Mouse (Mus musculus) heart, embryonic 14.5 days (tissue): ENCODE measurements around the gene Hmcn1. TPM values are rescaled to one million over a fixed set of nuclear protein-coding genes. Genes with fewer than 3 reads are reported as not detected.

Experiments used
- ATAC-seq: fragments of 200-750 bp; cut with Nextera tagmentation; 2 replicates; pipeline ENCODE4 v1.8.0; 2017; ENCODE audit warnings: low read depth, moderate TSS enrichment; ENCODE audit not compliant: insufficient number of reproducible peaks, insufficient read depth, low FRiP score
- H3K27ac ChIP-seq, 2 experiments: fragments of 200-500 bp in 1 of 2; fragments of 300-500 bp in 1 of 2; sonication (generic) in 1 of 2; replicated peaks in 1 of 2; 2 replicates each; pipeline ENCODE4 v1.5.1; 2012 to 2014; ENCODE audit warnings: low read depth in 2 of 2, low read length in 2 of 2, control low read depth in 1 of 2, mild to moderate bottlenecking in 1 of 2, mixed read lengths in 1 of 2; ENCODE audit not compliant: control insufficient read depth in 1 of 2, insufficient read depth in 1 of 2
- H3K27me3 ChIP-seq: fragments of 300-500 bp; sonication (generic); 2 replicates; pipeline ENCODE4 v1.6.1; 2014; ENCODE audit warnings: mild to moderate bottlenecking, low read length, control low read depth; ENCODE audit not compliant: control insufficient read depth, insufficient read depth
- H3K36me3 ChIP-seq: fragments of 300-500 bp; sonication (generic); 2 replicates; pipeline ENCODE4 v1.6.1; 2014; ENCODE audit warnings: mild to moderate bottlenecking, control low read depth, low read length, mixed read lengths; ENCODE audit not compliant: control insufficient read depth, insufficient read depth
- H3K4me1 ChIP-seq, 2 experiments: fragments of 200-500 bp in 1 of 2; fragments of 300-500 bp in 1 of 2; sonication (generic) in 1 of 2; 2 replicates each; pipeline ENCODE4 v1.6.1; 2012 to 2014; ENCODE audit warnings: low read length in 2 of 2, control low read depth in 1 of 2, mixed read lengths in 1 of 2; ENCODE audit not compliant: control insufficient read depth in 2 of 2, insufficient read depth in 2 of 2
- H3K4me2 ChIP-seq: fragments of 300-500 bp; sonication (generic); 2 replicates; pipeline ENCODE4 v1.6.1; 2014; ENCODE audit warnings: mild to moderate bottlenecking, low read length
- H3K4me3 ChIP-seq, 2 experiments: fragments of 200-500 bp in 1 of 2; fragments of 300-500 bp in 1 of 2; sonication (generic) in 1 of 2; 2 replicates each; pipeline ENCODE4 v1.5.1; 2012 to 2014; ENCODE audit warnings: low read length in 2 of 2, mild to moderate bottlenecking in 2 of 2, control low read depth in 1 of 2, low read depth in 1 of 2, moderate library complexity in 1 of 2; ENCODE audit not compliant: control insufficient read depth in 1 of 2, insufficient read depth in 1 of 2
- H3K9ac ChIP-seq: fragments of 300-500 bp; sonication (generic); 2 replicates; pipeline ENCODE4 v1.6.1; 2014; ENCODE audit warnings: mild to moderate bottlenecking, low read length
- H3K9me3 ChIP-seq: fragments of 300-500 bp; sonication (generic); 2 replicates; pipeline ENCODE4 v1.6.1; 2016; ENCODE audit warnings: low read length, control low read depth; ENCODE audit not compliant: control insufficient read depth
- WGBS: fragments of 180-500 bp; shearing (Covaris S2); extraction: QIAGEN DNeasy Blood & Tissue Kit; methylation state at CpG from one replicate; pipeline ENCODE4 v1.1.7; 2014; 5-methylcytosine and 5-hydroxymethylcytosine counted together
- polyA plus RNA-seq: library from polyadenylated mRNA; unstranded; fragments of >200 nt; fragmentation: Nextera tagmentation; extraction: Ambion mirVana; gene quantifications from 2 replicates; pipeline ENCODE4 v1.2.1, GENCODE M21; 2014

Hmcn1 gene
- polyA plus RNA-seq, 1 experiment from 2014 or later: 35.1 TPM

DNA sequence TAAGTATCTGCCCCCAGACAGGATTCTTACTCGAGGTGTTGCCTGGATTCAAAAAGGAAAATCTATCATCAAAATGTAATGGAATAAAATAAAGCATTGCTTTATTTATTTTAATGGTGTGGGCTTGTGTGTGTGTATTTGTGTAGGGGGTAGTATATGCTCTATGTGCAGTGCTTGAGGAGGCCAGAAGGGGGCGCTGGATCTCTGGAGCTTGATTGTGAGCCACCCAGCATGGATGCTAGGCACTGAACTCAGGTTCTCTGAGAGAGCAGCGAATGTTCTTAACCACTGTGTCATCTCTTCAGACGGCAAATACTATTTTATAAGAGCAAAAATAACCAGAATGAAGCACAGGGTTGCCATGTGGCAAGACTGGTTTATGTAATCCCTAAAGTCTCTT, 360.7 kb downstream of the Hmcn1 start:
- 71% methylated on average over 4 of the region's 4 CpGs for WGBS

DNA sequence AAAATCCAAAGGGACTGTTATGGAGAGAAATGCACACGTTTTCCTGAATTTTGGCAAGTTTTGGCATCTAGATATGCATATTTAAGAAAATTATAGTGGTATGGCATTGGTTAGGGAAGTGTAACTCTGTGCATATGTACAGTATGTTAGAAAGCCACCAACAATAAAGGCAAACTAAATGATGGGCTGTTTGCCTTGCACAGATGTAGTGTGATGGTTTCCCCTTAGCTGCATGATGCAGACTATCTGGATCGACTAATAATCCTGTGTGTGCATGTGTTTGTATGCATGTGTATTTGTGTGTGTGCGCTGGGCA, 361.4 kb downstream of the Hmcn1 start:
- no peak for ATAC-seq
- Histone ChIP-seq H3K4me1 (no peaks in the 10 kb centered on the region), H3K4me2 (no peak overlapping the region), H3K9ac (no peak overlapping the region), H3K4me3 (no peak overlapping the region), H3K36me3 (peaks cover 74% of the 10 kb centered on the region), H3K27ac (no peak overlapping the region), H3K27me3 (no peaks in the 10 kb centered on the region), H3K9me3 (no peaks in the 10 kb centered on the region)
- 82% methylated on average over 3 of the region's 3 CpGs for WGBS

More for the DNA sequence above, 360.7 kb downstream of the Hmcn1 start:
- no peaks in the 10 kb centered on the region for H3K9me3 ChIP-seq
- peaks cover 71% of the 10 kb centered on the region for H3K36me3 ChIP-seq
- ATAC-seq: no peak
- no peak overlapping the region for H3K4me3 ChIP-seq
- H3K4me2 ChIP-seq: no peak overlapping the region
- H3K9ac ChIP-seq: no peak overlapping the region
- H3K27me3 ChIP-seq: no peaks in the 10 kb centered on the region
- H3K27ac ChIP-seq: no peak overlapping the region
- H3K4me1 ChIP-seq: no peaks in the 10 kb centered on the region

- no peak overlapping the region for H3K27ac ChIP-seq
- no peak overlapping the region for H3K4me2 ChIP-seq
- H3K36me3 ChIP-seq: peaks cover 72% of the 10 kb centered on the region
- no peaks in the 10 kb centered on the region for H3K9me3 ChIP-seq
- H3K4me3 ChIP-seq: no peak overlapping the region
- H3K9ac ChIP-seq: no peak overlapping the region
- no peaks in the 10 kb centered on the region for H3K4me1 ChIP-seq
- no peaks in the 10 kb centered on the region for H3K27me3 ChIP-seq
- 85% methylated on average over 17 of the region's 17 CpGs for WGBS
- ATAC-seq: no peak
Observed at GRCm38 (mm10) chr1:150631035-150631855, 362.0 kb downstream of the Hmcn1 start.

DNA sequence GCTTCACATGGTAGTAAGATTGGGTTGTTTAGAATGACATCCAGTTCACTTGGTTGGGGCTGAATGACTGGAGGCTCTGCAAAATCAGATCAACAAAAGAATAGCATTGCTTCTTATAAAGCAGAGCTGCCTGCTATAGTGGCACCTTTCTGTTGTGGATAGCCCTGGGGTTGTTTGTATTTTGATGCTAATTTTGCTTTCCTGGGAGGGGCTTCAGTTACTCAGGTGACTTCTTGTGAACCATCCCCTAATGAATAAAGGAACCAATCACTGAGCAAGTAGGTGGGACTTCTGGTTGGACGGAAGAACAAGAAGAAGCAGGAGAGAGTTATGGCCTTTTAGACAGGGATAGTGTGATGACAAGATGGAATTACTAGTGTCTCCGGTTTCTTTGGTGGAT, 370.0 kb downstream of the Hmcn1 start:
- 95% methylated on average over 2 of the region's 2 CpGs for WGBS
- H3K9ac ChIP-seq: no peak overlapping the region
- no peak for ATAC-seq
- H3K4me3 ChIP-seq: no peak overlapping the region
- no peak overlapping the region for H3K27ac ChIP-seq
- no peaks in the 10 kb centered on the region for H3K9me3 ChIP-seq
- H3K36me3 ChIP-seq: peaks cover 72% of the 10 kb centered on the region
- H3K4me2 ChIP-seq: no peak overlapping the region
- no peaks in the 10 kb centered on the region for H3K27me3 ChIP-seq
- no peaks in the 10 kb centered on the region for H3K4me1 ChIP-seq

DNA sequence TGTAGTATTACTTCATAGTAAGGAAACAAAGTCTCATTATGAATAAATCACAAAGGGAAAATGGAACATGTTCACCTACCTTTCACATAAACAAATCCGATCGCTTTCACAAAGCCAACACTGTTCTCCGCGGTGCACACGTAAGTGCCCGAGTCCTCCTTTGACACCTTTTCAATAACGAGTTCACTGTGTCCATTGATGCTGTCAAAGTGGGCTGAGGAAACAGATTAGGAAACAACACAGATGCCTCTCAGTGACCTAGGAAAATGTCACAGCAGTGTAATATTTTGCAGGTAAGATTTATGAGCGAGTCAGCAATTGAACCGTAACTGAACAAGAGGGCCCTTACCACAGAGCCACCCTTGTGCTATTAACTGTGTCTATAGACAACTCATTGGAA, 382.7 kb downstream of the Hmcn1 start:
- Histone ChIP-seq H3K9me3 (no peaks in the 10 kb centered on the region), H3K4me1 (no peaks in the 10 kb centered on the region), H3K27me3 (no peaks in the 10 kb centered on the region), H3K4me2 (no peak overlapping the region), H3K27ac (no peak overlapping the region), H3K9ac (no peak overlapping the region), H3K36me3 (peaks cover 69% of the 10 kb centered on the region), H3K4me3 (no peak overlapping the region)
- no peak for ATAC-seq
- 86% methylated on average over 9 of the region's 9 CpGs for WGBS

DNA sequence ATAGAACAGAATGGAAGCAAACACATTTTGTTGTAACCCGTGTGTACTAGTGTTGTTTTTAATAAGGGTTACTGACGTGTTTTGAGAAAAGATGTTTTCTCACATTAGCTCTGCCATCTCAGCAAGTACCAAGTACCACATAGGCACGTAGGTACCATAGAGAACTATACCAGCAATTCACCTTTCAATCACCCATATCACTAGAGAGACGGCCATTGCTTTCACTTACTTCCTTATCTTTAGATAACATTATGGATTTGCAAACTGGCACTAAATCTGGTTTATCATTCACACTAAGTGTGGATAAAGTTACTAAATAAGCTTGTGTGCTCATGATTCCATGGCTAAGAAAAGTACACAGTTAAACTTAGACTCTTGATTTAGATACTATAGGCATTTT, 387.1 kb downstream of the Hmcn1 start:
- Histone ChIP-seq H3K4me2 (no peak overlapping the region), H3K4me1 (no peaks in the 10 kb centered on the region), H3K9ac (no peak overlapping the region), H3K9me3 (no peaks in the 10 kb centered on the region), H3K4me3 (no peak overlapping the region), H3K27ac (no peak overlapping the region), H3K27me3 (no peaks in the 10 kb centered on the region), H3K36me3 (peaks cover 66% of the 10 kb centered on the region)
- ATAC-seq: no peak
- 70% methylated on average over 4 of the region's 4 CpGs for WGBS

- no peak for ATAC-seq
- H3K4me3 ChIP-seq: no peak overlapping the region
- WGBS: 90% methylated on average over 13 of the region's 13 CpGs
- H3K4me2 ChIP-seq: no peak overlapping the region
- H3K9me3 ChIP-seq: no peaks in the 10 kb centered on the region
- no peak overlapping the region for H3K27ac ChIP-seq
- no peak overlapping the region for H3K9ac ChIP-seq
- H3K27me3 ChIP-seq: no peaks in the 10 kb centered on the region
- H3K36me3 ChIP-seq: peaks cover 74% of the 10 kb centered on the region
- H3K4me1 ChIP-seq: no peaks in the 10 kb centered on the region
Observed at GRCm38 (mm10) chr1:150593614-150594013, 399.6 kb downstream of the Hmcn1 start.

- Histone ChIP-seq H3K4me3 (no peak overlapping the region), H3K27me3 (no peaks in the 10 kb centered on the region), H3K27ac (no peak overlapping the region), H3K9me3 (no peaks in the 10 kb centered on the region), H3K4me2 (no peak overlapping the region), H3K9ac (no peak overlapping the region), H3K36me3 (peaks cover 75% of the 10 kb centered on the region), H3K4me1 (no peaks in the 10 kb centered on the region)
- 28% methylated on average over 2 of the region's 2 CpGs for WGBS
- no peak for ATAC-seq
Observed at GRCm38 (mm10) chr1:150591253-150591652, 402.0 kb downstream of the Hmcn1 start.
